Mouse (Mus musculus) frontal cortex, adult 2 months (tissue): Measurements from ENCODE around the gene A930017K11Rik. TPM values are rescaled to one million over a fixed set of nuclear protein-coding genes. Genes with fewer than 3 reads are reported as not detected.

ENCODE experiments used
- DNase-seq, 2 experiments: peaks; one replicate each; pipeline ENCODE4 v3.0.0; 2022; ENCODE audit warnings: low spot score in 1 of 2; ENCODE audit errors: extremely low spot score in 1 of 2
- polyA plus RNA-seq: library from polyadenylated mRNA; depleted of rRNA; stranded (reverse); fragments of >200 nt; gene quantifications from 2 replicates; pipeline ENCODE4 v1.2.3, GENCODE M21; 2012

The A930017K11Rik gene
- polyA plus RNA-seq, 1 experiment = 0.54 TPM

DNA sequence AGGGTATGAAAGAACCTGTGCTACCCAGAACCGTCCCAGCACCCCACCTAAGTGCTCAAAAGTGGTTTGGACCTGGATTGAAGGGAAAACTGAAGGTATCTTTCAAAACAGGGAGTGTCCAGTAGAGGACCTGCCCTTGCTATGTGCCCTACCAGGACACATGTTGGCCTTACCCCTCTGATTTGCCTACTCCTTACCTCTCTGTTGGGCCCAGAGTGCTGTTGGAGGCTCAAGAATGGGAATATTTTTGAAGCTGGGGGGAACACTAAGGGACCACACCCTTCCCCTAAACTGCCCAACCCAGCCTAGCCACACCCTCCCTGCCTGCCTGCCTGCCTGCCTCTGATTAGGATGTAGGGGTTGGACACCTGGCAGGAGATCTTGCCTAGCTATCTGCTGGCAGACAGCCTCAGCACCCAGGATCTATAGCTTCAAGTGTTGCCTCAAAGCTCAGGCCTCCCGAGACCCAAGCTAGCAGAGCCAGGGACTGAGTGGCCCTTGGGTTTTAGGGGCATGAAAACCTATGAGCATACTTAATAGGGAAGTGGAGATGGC is 9.7 kb downstream of the A930017K11Rik start:
- DNase-seq = no peak

GRCm38 (mm10) chr17:25941511-25942241 is 10.7 kb downstream of the A930017K11Rik start:
- peak in 1 of 2 experiments; percentile 78 for DNase-seq

- DNase-seq = no peak
These were observed 17.8 kb downstream of the A930017K11Rik start for GRCm38 (mm10) chr17:25934526-25934925.

DNA sequence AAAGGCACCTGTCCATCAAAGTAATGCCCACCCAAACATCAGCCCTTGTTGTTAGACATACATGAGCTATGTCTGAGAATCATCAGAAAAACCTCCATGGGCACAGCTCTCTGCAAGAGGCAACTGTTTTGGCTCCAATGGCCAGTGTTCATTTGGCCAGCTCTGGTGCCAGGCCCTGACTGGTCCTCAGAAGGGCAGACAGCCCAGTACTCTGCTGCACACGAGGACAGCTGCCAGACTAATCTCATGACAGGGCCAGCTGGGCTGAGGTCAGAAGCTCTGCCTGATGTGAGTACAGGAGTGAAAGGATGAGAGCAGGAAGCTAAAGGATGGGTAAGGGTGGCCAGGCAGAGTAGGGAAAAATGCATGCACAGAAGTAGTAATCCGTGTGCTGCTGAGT is 27.0 kb downstream of the A930017K11Rik start:
- peak in 1 of 2 experiments; percentile 54 for DNase-seq

DNA sequence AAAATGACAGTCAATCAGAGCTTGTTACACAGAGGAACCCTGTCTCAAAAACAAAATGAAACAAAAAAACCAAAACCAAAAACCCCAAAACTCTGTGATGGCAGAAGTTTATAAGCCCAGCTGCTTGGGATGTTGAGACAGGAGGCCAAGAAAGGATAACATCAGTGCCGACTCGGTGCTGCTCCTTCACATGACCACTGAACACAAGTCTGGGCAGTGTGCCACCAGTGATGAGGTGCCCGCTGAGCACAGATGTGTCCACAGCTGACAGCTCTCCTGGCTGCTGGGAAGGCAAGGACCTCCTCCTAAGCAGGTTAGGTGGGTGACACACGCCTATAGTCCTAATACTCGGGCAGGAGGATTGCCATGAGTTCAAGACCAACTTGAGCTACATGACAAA is 30.2 kb downstream of the A930017K11Rik start:
- no peak for DNase-seq

DNA sequence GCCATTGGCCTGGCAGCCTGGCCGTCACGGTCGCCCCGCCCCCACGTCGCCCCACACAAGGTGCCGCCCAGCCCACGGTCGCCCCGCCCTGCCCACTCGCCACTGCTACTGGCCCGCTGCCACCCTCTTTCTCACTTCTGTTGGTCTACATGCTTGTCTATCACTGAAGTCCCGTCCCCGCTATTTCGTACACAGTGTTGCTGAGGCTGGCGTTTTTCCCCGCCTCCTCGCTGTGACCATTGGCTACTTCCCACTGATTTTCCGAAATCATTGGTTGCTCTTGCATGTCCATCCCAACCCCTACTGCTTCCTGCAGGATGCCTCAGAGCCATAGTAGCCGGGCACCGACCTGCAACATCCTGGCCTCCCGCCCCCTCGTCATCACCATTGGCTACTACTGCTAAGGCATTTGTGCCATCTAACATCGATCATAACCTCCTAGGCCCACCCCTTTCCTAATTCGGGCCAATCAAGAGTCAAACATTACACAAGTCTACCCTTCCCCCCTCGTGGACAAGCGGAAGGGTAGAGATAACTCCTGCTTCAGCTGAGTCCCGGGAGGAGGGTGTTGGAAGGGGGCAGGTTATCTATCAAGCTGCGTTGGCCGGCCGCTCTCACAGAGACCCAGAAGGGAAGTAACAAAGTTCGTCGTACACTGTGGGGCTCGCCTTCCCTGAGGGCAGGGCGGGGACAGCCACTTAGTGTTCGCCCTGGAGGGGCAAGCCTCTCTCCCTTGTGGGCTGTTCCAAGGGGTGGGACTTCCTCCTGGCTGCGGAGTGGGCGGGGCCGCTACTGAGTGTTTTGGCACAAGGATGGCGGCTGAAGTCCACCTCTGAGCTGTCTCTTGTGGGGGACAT is 32.4 kb downstream of the A930017K11Rik start:
- DNase-seq = peak; percentile 100

- DNase-seq = peak in 1 of 2 experiments; percentile 64
These were observed 33.1 kb downstream of the A930017K11Rik start, which contains the start of gene Rab40c for GRCm38 (mm10) chr17:25919144-25919785. Gene Rab40c, minus strand, starts transcription at chr17:25919727.

DNA sequence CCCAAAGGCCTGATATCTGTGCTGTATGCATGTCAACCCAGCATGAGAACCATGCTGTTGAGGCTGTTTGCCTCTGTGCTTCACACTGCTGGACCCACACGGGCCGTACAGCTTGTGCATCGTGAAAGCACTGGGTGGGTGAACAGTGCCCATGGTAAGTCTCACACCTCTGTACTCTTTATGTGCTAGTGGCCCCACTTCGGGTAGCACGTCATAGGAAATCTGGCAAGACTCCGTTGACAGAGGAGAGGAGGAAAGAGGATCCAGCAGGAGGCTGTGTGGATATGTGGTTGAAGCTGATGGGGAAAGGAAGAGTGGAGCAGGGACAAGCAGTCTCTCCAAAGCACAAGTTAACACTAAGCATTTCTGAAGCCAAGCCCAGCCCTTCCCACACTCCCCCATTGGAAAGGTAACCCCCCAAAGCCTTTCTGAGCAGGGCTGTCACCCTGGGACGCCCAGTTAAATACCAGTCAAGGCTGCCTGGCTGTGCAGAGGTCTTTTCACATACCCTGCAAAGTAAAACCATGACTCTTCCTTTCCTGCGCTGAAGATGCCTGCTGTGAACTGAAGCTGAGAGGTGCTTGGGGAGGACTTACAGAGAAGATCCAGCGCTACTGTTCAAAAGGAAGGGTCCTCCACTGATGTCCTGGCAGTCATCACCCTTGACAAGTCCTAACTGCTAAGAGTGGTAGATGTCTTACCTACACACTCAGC is 34.2 kb downstream of the A930017K11Rik start:
- no peak for DNase-seq

DNA sequence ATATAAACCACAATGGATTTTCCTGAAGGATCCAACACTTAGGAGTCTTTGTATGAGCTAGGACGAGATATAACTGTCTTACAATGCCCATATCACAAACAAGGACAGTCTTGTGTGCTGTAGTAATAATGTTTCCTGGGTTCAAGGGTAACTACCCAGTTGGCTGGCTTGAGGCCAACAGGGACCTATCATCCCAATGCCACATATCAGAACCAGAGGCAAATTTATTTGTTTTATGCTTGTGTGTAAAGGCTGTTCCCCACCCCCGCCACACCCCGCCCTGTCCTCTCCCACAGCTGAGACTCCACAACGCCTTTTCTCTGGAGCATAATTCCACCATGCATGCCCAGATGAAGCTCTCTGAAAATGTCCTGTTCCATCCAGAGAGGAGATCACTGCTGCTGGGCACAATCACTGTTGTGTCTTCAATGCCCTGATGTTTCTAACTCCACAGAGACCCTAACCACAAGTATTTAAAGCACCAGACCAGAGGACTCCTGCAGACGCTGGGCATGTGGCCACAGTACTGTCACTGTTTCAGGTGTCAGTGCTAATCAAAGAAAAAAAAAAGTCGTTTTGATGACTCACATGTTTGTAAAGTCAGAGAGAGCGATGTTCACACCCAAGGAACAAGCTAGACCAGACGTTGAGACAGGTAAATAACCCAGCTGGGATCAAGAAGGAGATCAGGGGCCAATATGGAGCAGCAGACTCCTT is 35.3 kb downstream of the A930017K11Rik start:
- DNase-seq = no peak

GRCm38 (mm10) chr17:25914295-25914694 is 38.1 kb downstream of the A930017K11Rik start:
- no peak for DNase-seq

DNA sequence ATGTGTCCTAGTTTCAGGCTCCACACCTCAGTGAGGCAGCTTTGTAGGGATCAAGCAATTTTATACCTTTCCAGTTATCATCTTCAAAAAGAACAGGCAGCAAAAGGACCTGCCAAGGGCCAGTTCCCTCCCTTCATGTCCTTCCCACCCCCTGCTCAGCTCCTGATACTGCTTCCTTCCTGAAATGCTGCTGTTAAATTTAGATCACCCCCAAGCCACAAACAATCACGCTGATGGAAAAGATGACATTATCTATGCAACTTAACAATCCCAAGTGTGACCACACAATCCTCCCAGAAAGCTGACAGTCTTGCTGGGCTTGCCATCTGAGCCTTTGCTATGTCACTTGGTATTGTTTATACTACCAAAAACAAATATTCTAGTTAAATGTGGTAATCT is 38.5 kb downstream of the A930017K11Rik start:
- DNase-seq = no peak

GRCm38 (mm10) chr17:25913186-25913876 is 39.0 kb downstream of the A930017K11Rik start:
- DNase-seq = peak; percentile 69 to 80

GRCm38 (mm10) chr17:25911816-25912215 is 40.5 kb downstream of the A930017K11Rik start:
- DNase-seq = no peak

DNA sequence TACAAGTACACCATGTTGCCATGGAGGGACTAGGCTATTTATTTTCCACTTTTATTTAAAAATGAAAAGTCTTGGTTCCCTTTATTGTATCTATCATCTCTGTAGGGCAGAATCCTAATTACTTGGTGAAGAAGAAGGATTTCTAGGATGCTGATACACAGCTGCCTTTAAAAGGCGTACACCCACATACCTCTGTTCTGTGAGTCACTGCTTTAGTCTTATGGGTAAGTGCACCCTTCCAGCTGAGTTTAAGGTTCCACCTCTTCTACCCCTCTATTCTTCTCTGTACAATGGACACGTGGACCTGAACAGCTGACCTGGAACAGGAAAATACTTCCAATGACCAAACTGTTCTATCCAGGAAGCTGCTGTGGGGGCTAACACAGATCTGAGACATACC is 44.7 kb downstream of the A930017K11Rik start:
- DNase-seq = no peak

DNA sequence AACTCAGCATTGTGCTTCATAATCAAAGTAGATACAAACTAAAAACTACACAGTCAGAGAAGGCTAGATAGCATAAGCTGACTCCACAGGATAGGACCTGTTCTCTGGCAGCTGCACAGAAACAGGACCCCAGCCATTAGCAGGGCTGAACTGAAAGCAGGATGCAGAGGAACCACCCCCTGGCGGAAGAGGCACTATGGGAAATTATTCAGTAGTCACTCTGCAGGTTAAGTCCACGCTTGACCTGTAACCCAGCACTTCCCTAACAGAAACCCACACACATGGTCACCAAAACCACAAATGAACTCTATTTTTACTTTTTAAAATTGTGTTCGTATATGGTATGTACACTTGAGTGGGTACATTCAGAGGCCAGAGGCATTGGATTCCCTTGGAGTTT is 49.3 kb downstream of the A930017K11Rik start:
- no peak for DNase-seq

DNA sequence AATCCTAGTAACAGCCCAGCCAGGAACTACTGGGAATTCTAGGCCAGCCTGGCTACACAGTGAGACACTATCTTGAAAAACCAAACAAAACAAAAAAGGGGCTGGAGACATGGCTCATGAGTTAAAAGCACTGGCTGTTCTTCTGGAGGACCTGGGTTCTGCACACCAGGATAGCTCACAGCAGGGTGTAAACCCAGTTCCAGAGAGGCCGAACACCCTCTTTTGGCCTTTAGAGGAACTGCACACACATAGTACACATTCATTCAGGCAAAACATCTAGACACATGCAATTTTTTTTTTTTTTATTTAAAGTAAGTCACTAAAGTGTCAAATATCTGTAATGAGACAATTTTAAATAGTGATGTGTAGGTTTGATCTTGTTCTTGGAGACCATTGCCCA is 52.2 kb downstream of the A930017K11Rik start:
- no peak for DNase-seq
